Mouse (Mus musculus): Measurements from ENCODE around the gene Afap1.

GRCm38 (mm10) chr5:35972739-35973138, 79.6 kb downstream of the Afap1 start:
- TF ChIP-seq MXI1 (IDR thresholded peaks at IDR 0.05; ENCODE audit: low read depth, low read length) (no peak), NELFE (IDR thresholded peaks at IDR 0.05; ENCODE audit: low read depth, low read length) (no peak), UBTF (IDR thresholded peaks at IDR 0.05; ENCODE audit: borderline replicate concordance, insufficient read depth, low read depth, low read length) (no peak), USF1 (IDR thresholded peaks at IDR 0.05; ENCODE audit: low read depth, low read length) (no peak)
